Mouse (Mus musculus) MEL (cell line): ENCODE data around the gene Atg7. TPM values are rescaled to one million over a fixed set of nuclear protein-coding genes. Genes with fewer than 3 reads are reported as not detected.
A peak's percentile ranks its signal among the peaks of the same experiment; 100 is the strongest.

Source experiments
- DNase-seq: peaks from one replicate; pipeline ENCODE4 v3.0.0; 2011; ENCODE audit warnings: low read depth, low spot score
- H3K27ac ChIP-seq: 2 replicates; pipeline ENCODE4 v1.5.1; 2012; ENCODE audit warnings: low read depth, mild to moderate bottlenecking, control low read depth, low read length, moderate library complexity; ENCODE audit not compliant: control insufficient read depth
- H3K27me3 ChIP-seq, 2 experiments: fragments of 150-350 bp in 1 of 2; sonication (generic) in 1 of 2; 2 replicates each; pipeline ENCODE4 v1.6.1; 2012; ENCODE audit warnings: low read length in 2 of 2, mild to moderate bottlenecking in 2 of 2, improper control_type of control experiment in 1 of 2, moderate library complexity in 1 of 2; ENCODE audit not compliant: insufficient read depth in 2 of 2, control insufficient read depth in 1 of 2
- H3K36me3 ChIP-seq, 2 experiments: 2 replicates each; pipeline ENCODE4 v1.6.1; 2012 to 2014; ENCODE audit warnings: low read length in 2 of 2, improper control_type of control experiment in 1 of 2, inconsistent platforms in 1 of 2, mild to moderate bottlenecking in 1 of 2; ENCODE audit not compliant: insufficient read depth in 2 of 2, control insufficient read depth in 1 of 2
- H3K4me1 ChIP-seq, 2 experiments: fragments of 150-350 bp in 1 of 2; sonication (generic) in 1 of 2; 2 replicates each; pipeline ENCODE4 v1.6.1; 2012; ENCODE audit warnings: low read length in 2 of 2, improper control_type of control experiment in 1 of 2, mild to moderate bottlenecking in 1 of 2; ENCODE audit not compliant: insufficient read depth in 2 of 2, control insufficient read depth in 1 of 2
- H3K4me3 ChIP-seq, 2 experiments: fragments of 150-350 bp in 1 of 2; sonication (generic) in 1 of 2; 2 replicates each; pipeline ENCODE4 v1.5.1; 2012; ENCODE audit warnings: low read depth in 2 of 2, low read length in 2 of 2, mild to moderate bottlenecking in 2 of 2, moderate library complexity in 2 of 2, control low read depth in 1 of 2, improper control_type of control experiment in 1 of 2; ENCODE audit not compliant: control insufficient read depth in 1 of 2, insufficient read depth in 1 of 2
- H3K79me2 ChIP-seq: 2 replicates; pipeline ENCODE4 v1.6.1; 2012; ENCODE audit warnings: mild to moderate bottlenecking, low read length, moderate library complexity; ENCODE audit not compliant: control insufficient read depth, poor library complexity, insufficient read depth
- H3K9ac ChIP-seq: 2 replicates; pipeline ENCODE4 v1.6.1; 2012; ENCODE audit warnings: low read depth, mild to moderate bottlenecking, control low read depth, low read length, moderate library complexity; ENCODE audit not compliant: control insufficient read depth, poor library complexity, severe bottlenecking
- H3K9me3 ChIP-seq: fragments of 150-350 bp; sonication (generic); replicated peaks from 2 replicates; pipeline ENCODE4 v1.6.1; 2012; ENCODE audit warnings: mild to moderate bottlenecking, low read length, improper control_type of control experiment, moderate library complexity; ENCODE audit not compliant: insufficient read depth
- E2F4 ChIP-seq: IDR thresholded peaks from 2 replicates; pipeline ENCODE4 v1.6.1; 2011; ENCODE audit warnings: low read depth, low read length, improper control_type of control experiment, borderline replicate concordance
- ELF1 ChIP-seq: IDR thresholded peaks from 2 replicates; pipeline ENCODE4 v1.6.1; 2014; ENCODE audit warnings: low read depth, mild to moderate bottlenecking, inconsistent platforms, low read length, improper control_type of control experiment, moderate library complexity
- EP300 ChIP-seq, 2 experiments: IDR thresholded peaks; 2 replicates each; pipeline ENCODE4 v1.6.1; 2011; ENCODE audit warnings: improper control_type of control experiment in 2 of 2, low read length in 2 of 2, low read depth in 1 of 2, mild to moderate bottlenecking in 1 of 2
- ETS1 ChIP-seq: IDR thresholded peaks from 2 replicates; pipeline ENCODE4 v1.6.1; 2012; ENCODE audit warnings: low read depth, mild to moderate bottlenecking, inconsistent platforms, low read length, improper control_type of control experiment, moderate library complexity
- GABPA ChIP-seq: IDR thresholded peaks from 2 replicates; pipeline ENCODE4 v1.6.1; 2012; ENCODE audit warnings: low read depth, mild to moderate bottlenecking, inconsistent platforms, low read length, improper control_type of control experiment, moderate library complexity
- GATA1 ChIP-seq: IDR thresholded peaks from 2 replicates; pipeline ENCODE4 v1.6.1; 2011; ENCODE audit warnings: low read depth, low read length, improper control_type of control experiment
- HCFC1 ChIP-seq: IDR thresholded peaks from 2 replicates; pipeline ENCODE4 v1.6.1; 2012; ENCODE audit warnings: low read depth, mild to moderate bottlenecking, inconsistent platforms, low read length, improper control_type of control experiment, moderate library complexity
- KAT2A ChIP-seq: conservative IDR thresholded peaks from 2 replicates; pipeline ENCODE4 v1.6.1; 2012; ENCODE audit warnings: low read depth, low read length, improper control_type of control experiment, inconsistent platforms
- MAZ ChIP-seq: IDR thresholded peaks from 2 replicates; pipeline ENCODE4 v1.6.1; 2012; ENCODE audit warnings: low read depth, mild to moderate bottlenecking, inconsistent platforms, low read length, improper control_type of control experiment
- MEF2A ChIP-seq: IDR thresholded peaks from 2 replicates; pipeline ENCODE4 v1.6.1; 2014; ENCODE audit warnings: low read depth, mild to moderate bottlenecking, inconsistent platforms, low read length, improper control_type of control experiment; ENCODE audit not compliant: poor library complexity, insufficient replicate concordance, severe bottlenecking; ENCODE audit errors: extremely low read depth
- MYB ChIP-seq: IDR thresholded peaks from 2 replicates; pipeline ENCODE4 v1.6.1; 2011; ENCODE audit warnings: mild to moderate bottlenecking, low read depth, low read length, improper control_type of control experiment
- POLR2A ChIP-seq, 2 experiments: IDR thresholded peaks; 2 replicates each; pipeline ENCODE4 v1.6.1; 2011 to 2012; ENCODE audit warnings: low read length in 2 of 2, mild to moderate bottlenecking in 2 of 2, control low read depth in 1 of 2, improper control_type of control experiment in 1 of 2, low read depth in 1 of 2, moderate library complexity in 1 of 2; ENCODE audit not compliant: control insufficient read depth in 1 of 2, insufficient read depth in 1 of 2, poor library complexity in 1 of 2
- TBP ChIP-seq: IDR thresholded peaks from 2 replicates; pipeline ENCODE4 v1.8.0; 2011; ENCODE audit warnings: low read depth, low read length, improper control_type of control experiment
- TCF12 ChIP-seq: IDR thresholded peaks from 2 replicates; pipeline ENCODE4 v1.6.1; 2014; ENCODE audit warnings: low read depth, mild to moderate bottlenecking, inconsistent platforms, low read length, improper control_type of control experiment, moderate library complexity
- USF2 ChIP-seq, 2 experiments: IDR thresholded peaks; 2 replicates each; pipeline ENCODE4 v1.6.1; 2011 to 2012; ENCODE audit warnings: improper control_type of control experiment in 2 of 2, low read length in 2 of 2, borderline replicate concordance in 1 of 2, inconsistent platforms in 1 of 2, low read depth in 1 of 2, mild to moderate bottlenecking in 1 of 2; ENCODE audit not compliant: insufficient read depth in 1 of 2
- ZKSCAN1 ChIP-seq: IDR thresholded peaks from 2 replicates; pipeline ENCODE4 v1.6.1; 2012; ENCODE audit warnings: low read depth, mild to moderate bottlenecking, inconsistent platforms, low read length, improper control_type of control experiment, moderate library complexity
- ZNF384 ChIP-seq: IDR thresholded peaks from 2 replicates; pipeline ENCODE4 v1.6.1; 2012; ENCODE audit warnings: low read depth, mild to moderate bottlenecking, inconsistent platforms, low read length, improper control_type of control experiment
- polyA plus RNA-seq, 2 experiments: library from polyadenylated mRNA; stranded (reverse) in 1 of 2; unstranded in 1 of 2; fragments of >175 nt in 1 of 2; fragments of >200 nt in 1 of 2; gene quantifications; 2 replicates each; pipeline versions ENCODE4 v1.2.1 to v1.2.4; 2012; ENCODE audit warnings: low replicate concordance in 2 of 2, low read depth in 1 of 2; ENCODE audit not compliant: insufficient read length in 2 of 2, insufficient read depth in 1 of 2, missing spikeins in 1 of 2
- total RNA-seq: library from RNA; depleted of rRNA; stranded (reverse); fragments of 300-350 nt; gene quantifications from 2 replicates; pipeline ENCODE4 v1.2.3, GENCODE M21; 2012

Atg7 gene
- total and polyA plus RNA-seq, 3 experiments = 14.6 TPM; not detected in 1

GRCm38 (mm10) chr6:114795706-114796325 is 152.9 kb downstream of the Atg7 start:
- H3K9ac ChIP-seq = no peak overlapping the region
- H3K4me3 ChIP-seq = no peak overlapping the region
- no peak overlapping the region for H3K27ac ChIP-seq
- TF ChIP-seq KAT2A (no peak), POLR2A (IDR thresholded peaks at IDR 0.05; ENCODE audit: control insufficient read depth in 1 of 2, insufficient read depth in 1 of 2, low read depth in 1 of 2, low read length in 2 of 2, poor library complexity in 1 of 2) (no peak), TCF12 (peak; percentile 57), ETS1 (0 out of 2 replicates have a peak, but pooled peaks have one; percentile 13), EP300 (IDR thresholded peaks at IDR 0.05; ENCODE audit: low read depth in 1 of 2, low read length in 2 of 2) (peak; percentile 16 to 49; a peak in 1 of 4 replicates), GATA1 (peak; percentile 56; the same call in 1 of the 2 replicates)
- H3K27me3 ChIP-seq = no peaks in the 10 kb centered on the region
- H3K4me1 ChIP-seq = peaks cover 0 to 5% of the 10 kb centered on the region in 2 experiments; a peak in 2 of 4 replicates
- no peak for DNase-seq
- H3K9me3 ChIP-seq = no peaks in the 10 kb centered on the region
- no peaks in the 10 kb centered on the region for H3K79me2 ChIP-seq
- peaks cover 0 to 7% of the 10 kb centered on the region in 2 experiments; a peak in 2 of 4 replicates for H3K36me3 ChIP-seq

- H3K36me3 ChIP-seq = peaks cover 0 to 7% of the 10 kb centered on the region in 2 experiments; a peak in 2 of 4 replicates
- no peak overlapping the region for H3K4me3 ChIP-seq
- H3K27ac ChIP-seq = no peak overlapping the region
- no peak overlapping the region for H3K9ac ChIP-seq
- DNase-seq = no peak
- H3K79me2 ChIP-seq = no peaks in the 10 kb centered on the region
- TF ChIP-seq TBP (no peak), MEF2A (no peak), ZNF384 (no peak), ETS1 (no peak), ZKSCAN1 (no peak), HCFC1 (no peak), ELF1 (no peak), GABPA (no peak), MYB (no peak), MAZ (no peak), E2F4 (no peak), USF2 (IDR thresholded peaks at IDR 0.05; ENCODE audit: borderline replicate concordance in 1 of 2, insufficient read depth in 1 of 2, low read depth in 1 of 2, low read length in 2 of 2) (no peak), GATA1 (no peak)
- TF ChIP-seq, all 39 proteins: peak for 0
- H3K9me3 ChIP-seq = no peaks in the 10 kb centered on the region
- peaks cover 0 to 5% of the 10 kb centered on the region in 2 experiments; a peak in 2 of 4 replicates for H3K4me1 ChIP-seq
- no peaks in the 10 kb centered on the region for H3K27me3 ChIP-seq
Measured at GRCm38 (mm10) chr6:114797901-114798300, 155.0 kb downstream of the Atg7 start.
